Mouse (Mus musculus): Measurements from ENCODE around the gene Rimbp2.

DNA sequence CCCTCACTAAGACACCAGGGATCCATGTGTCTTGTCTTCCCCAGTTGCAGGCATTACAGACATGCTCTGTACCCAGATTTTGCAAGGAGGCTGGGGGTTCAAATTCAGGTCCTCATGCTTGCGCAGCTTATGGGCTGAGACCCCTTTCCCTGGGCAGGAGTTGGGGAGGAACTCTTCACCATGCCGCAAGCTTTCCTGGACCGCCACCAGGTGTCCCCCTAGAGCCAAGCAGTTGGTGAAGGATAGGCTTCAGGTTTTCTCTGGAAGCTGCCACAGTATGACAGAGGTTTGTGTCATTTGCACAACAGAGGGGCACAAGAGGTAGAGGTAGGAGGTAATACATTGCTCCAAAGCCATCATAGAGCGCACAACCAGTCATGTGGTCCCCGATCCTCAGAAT, 222.7 kb downstream of the Rimbp2 start:
- TF ChIP-seq CTCF (IDR thresholded peaks at IDR 0.05; ENCODE audit: extremely low read depth, insufficient read length, insufficient replicate concordance, low read depth, low read length), result no peak
- no peak for TF ChIP-seq POLR2A (IDR thresholded peaks at IDR 0.05; ENCODE audit: low read depth, low read length)
